8 mouse cellular contexts compared by ENCODE assay signal in the genomic region with DNA sequence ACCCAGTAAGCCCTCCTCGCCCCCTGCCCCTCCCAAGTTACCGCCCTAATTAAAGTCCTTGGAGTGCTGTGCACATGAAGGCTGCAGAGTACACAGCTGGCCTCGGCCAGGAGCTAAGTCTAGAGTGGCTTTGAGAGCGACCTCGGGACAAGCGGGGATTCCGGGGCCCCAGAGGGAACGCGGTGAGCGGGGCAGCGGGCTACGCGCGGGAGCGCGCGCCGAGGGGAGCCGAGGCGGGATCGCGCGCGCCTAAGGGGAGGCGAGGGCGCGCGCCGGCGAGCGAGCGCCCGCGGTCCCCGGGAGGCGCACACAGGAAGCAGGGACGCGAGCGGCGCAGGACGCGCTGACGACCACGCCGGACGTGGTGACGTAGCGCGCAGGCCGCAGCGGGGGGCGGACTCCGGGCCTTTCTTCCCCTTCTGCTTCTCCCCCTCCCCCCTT. TPM values are rescaled to one million over a fixed set of nuclear protein-coding genes. Genes with fewer than 3 reads are reported as not detected.
DNase-seq lines count a peak whose midpoint lies in the region; ATAC-seq and TF ChIP-seq lines count a peak whose summit lies in the region.

R3hdm2 (plus strand) TSS at position 77 of the 441 bp plus-strand sequence.

- H3K27me3 ChIP-seq in G1E (ENCODE audit: insufficient read depth, low read length): peaks cover 8% of the 10 kb centered on the region
- H3K27me3 ChIP-seq in forebrain, postnatal 0 days (ENCODE audit: insufficient read depth, low read length): no peaks in the 10 kb centered on the region
- H3K27me3 ChIP-seq in lung, embryonic 15.5 days: no peaks in the 10 kb centered on the region

- no peak for TF ChIP-seq CTCF in G1E (IDR thresholded peaks at IDR 0.05; ENCODE audit: low read depth, low read length)
- no peak for TF ChIP-seq CTCF in forebrain, postnatal 0 days (IDR thresholded peaks at IDR 0.05; ENCODE audit: low read depth)

- peak; percentile 92 for DNase-seq in G1E (ENCODE audit: low spot score)
- DNase-seq in cerebellum, adult 18-20 months: peak; percentile 91 to 96
- peak; percentile 97 for DNase-seq in forebrain, postnatal 0 days
- peak; percentile 93 for DNase-seq in heart, postnatal 4 days
- peak; percentile 80 to 86 for DNase-seq in layer of hippocampus, adult 8-10 months (ENCODE audit: low spot score in 2 of 2)
- peak; percentile 88 for DNase-seq in ovary, adult 18-20 months (ENCODE audit: low spot score)
- peak; percentile 96 for DNase-seq in thymus, postnatal 0 days (ENCODE audit: low spot score)

- peak within 1 kb of the TSS; percentile 87 for H3K9ac ChIP-seq in forebrain, postnatal 0 days
- H3K9ac ChIP-seq in lung, embryonic 15.5 days: peak within 1 kb of the TSS; percentile 58

- WGBS in forebrain, postnatal 0 days: 6% methylated on average over 16 of the region's 53 CpGs
- under 1% methylated on average over 25 of the region's 53 CpGs for WGBS in lung, embryonic 15.5 days

- ATAC-seq in G1E (ENCODE audit: extremely low read depth, insufficient number of reproducible peaks, low FRiP score, poor library complexity, severe bottlenecking): peak; percentile 79
- ATAC-seq in forebrain, postnatal 0 days: peak; percentile 98
- peak; percentile 99 for ATAC-seq in lung, embryonic 15.5 days (ENCODE audit: borderline replicate concordance, extremely low read depth, low FRiP score, low TSS enrichment)

- H3K4me1 ChIP-seq in G1E (ENCODE audit: insufficient read depth, low read depth, low read length): peaks cover 22% of the 10 kb centered on the region
- H3K4me1 ChIP-seq in forebrain, postnatal 0 days (ENCODE audit: insufficient read depth): peaks cover 4% of the 10 kb centered on the region; the same call in 1 of the 2 replicates
- peaks cover 11% of the 10 kb centered on the region for H3K4me1 ChIP-seq in lung, embryonic 15.5 days

- peak within 1 kb of the TSS; percentile 95 for H3K27ac ChIP-seq in forebrain, postnatal 0 days (ENCODE audit: low read depth, low read length)
- peak within 1 kb of the TSS; percentile 95 for H3K27ac ChIP-seq in lung, embryonic 15.5 days

- H3K4me2 ChIP-seq in forebrain, postnatal 0 days (ENCODE audit: low read depth): peak within 1 kb of the TSS; percentile 68
- H3K4me2 ChIP-seq in lung, embryonic 15.5 days: peak within 1 kb of the TSS; percentile 57

- no peaks in the 10 kb centered on the region for H3K9me3 ChIP-seq in G1E (replicated peaks)
- H3K9me3 ChIP-seq in forebrain, postnatal 0 days (ENCODE audit: low read length): no peaks in the 10 kb centered on the region
- H3K9me3 ChIP-seq in lung, embryonic 15.5 days: no peaks in the 10 kb centered on the region

- H3K4me3 ChIP-seq in G1E (ENCODE audit: low read depth, low read length): peak within 1 kb of the TSS; percentile 82
- H3K4me3 ChIP-seq in forebrain, postnatal 0 days (ENCODE audit: low read depth, low read length): peak within 1 kb of the TSS; percentile 87
- peak within 1 kb of the TSS; percentile 67 for H3K4me3 ChIP-seq in lung, embryonic 15.5 days

- peaks cover 9% of the 10 kb centered on the region for H3K36me3 ChIP-seq in G1E (replicated peaks)
- no peaks in the 10 kb centered on the region for H3K36me3 ChIP-seq in forebrain, postnatal 0 days (ENCODE audit: insufficient read depth)
- H3K36me3 ChIP-seq in lung, embryonic 15.5 days: no peaks in the 10 kb centered on the region

RNA-seq across cellular contexts. Expression of gene R3hdm2, which starts in this region (rescaled TPM):
- total RNA-seq in G1E (2014; fragmentation: Nextera tagmentation): 95.6 and 123 TPM in 2 replicates
- 14.8 and 15.6 TPM in 2 replicates for total RNA-seq in G1E (2017)
- 97.4 and 119 TPM in 2 replicates for polyA plus RNA-seq in G1E (2012)
- total RNA-seq in forebrain, postnatal 0 days (2014; rRNA removed): 47.5 and 51.0 TPM in 2 replicates
- polyA plus RNA-seq in forebrain, postnatal 0 days (2015; fragmentation: Nextera tagmentation; extraction: Ambion mirVana): 28.6 and 37.2 TPM in 2 replicates
- total RNA-seq in heart, postnatal 4 days (2021): 100 to 1,000 TPM; 115 to 116 TPM
- total RNA-seq in layer of hippocampus, adult 8-10 months (2022): 100 to 1,000 TPM; 159 to 182 (median 176) TPM
- polyA plus RNA-seq in lung, embryonic 15.5 days (2015; fragmentation: Nextera tagmentation; extraction: Ambion mirVana): 29.0 and 30.1 TPM in 2 replicates
- 19.4 and 26.7 TPM in 2 replicates for polyA plus RNA-seq in thymus, postnatal 0 days (2015; fragmentation: Nextera tagmentation; extraction: Ambion mirVana)

Comparison
In these comparisons a context has a peak if more than half of its experiments do, and no peak if none do; other contexts are left out.
1. Peak in every context shown above with its lines: DNase-seq, ATAC-seq, H3K4me3 ChIP-seq and H3K27ac ChIP-seq.